Mouse (Mus musculus) heart, embryonic 12.5 days (tissue): ENCODE data around the gene Rft1. TPM values are rescaled to one million over a fixed set of nuclear protein-coding genes. Genes with fewer than 3 reads are reported as not detected.

Experiments used
- ATAC-seq: fragments of 200-750 bp; cut with Nextera tagmentation; 2 replicates; pipeline ENCODE4 v1.8.0; 2017; ENCODE audit warnings: moderate TSS enrichment, moderate library complexity; ENCODE audit not compliant: insufficient number of reproducible peaks, low FRiP score
- H3K27ac ChIP-seq: fragments of 300-500 bp; sonication (generic); 2 replicates; pipeline ENCODE4 v1.5.1; 2016; ENCODE audit warnings: mild to moderate bottlenecking, moderate library complexity; ENCODE audit not compliant: poor library complexity, severe bottlenecking
- H3K27me3 ChIP-seq: fragments of 300-500 bp; sonication (generic); replicated peaks from 2 replicates; pipeline ENCODE4 v1.6.1; 2016; ENCODE audit warnings: mild to moderate bottlenecking, moderate library complexity
- H3K36me3 ChIP-seq: fragments of 300-500 bp; sonication (generic); 2 replicates; pipeline ENCODE4 v1.6.1; 2016; ENCODE audit warnings: mild to moderate bottlenecking, moderate library complexity
- H3K4me1 ChIP-seq: fragments of 300-500 bp; sonication (generic); replicated peaks from 2 replicates; pipeline ENCODE4 v1.6.1; 2016; ENCODE audit warnings: mild to moderate bottlenecking
- H3K4me2 ChIP-seq: fragments of 300-500 bp; sonication (generic); 2 replicates; pipeline ENCODE4 v1.6.1; 2016; ENCODE audit warnings: mild to moderate bottlenecking, moderate library complexity
- H3K4me3 ChIP-seq: fragments of 300-500 bp; sonication (generic); 2 replicates; pipeline ENCODE4 v1.5.1; 2016; ENCODE audit warnings: mild to moderate bottlenecking
- H3K9ac ChIP-seq: fragments of 300-500 bp; sonication (generic); 2 replicates; pipeline ENCODE4 v1.6.1; 2016; ENCODE audit warnings: mild to moderate bottlenecking, moderate library complexity
- H3K9me3 ChIP-seq: fragments of 300-500 bp; sonication (generic); replicated peaks from 2 replicates; pipeline ENCODE4 v1.6.1; 2016; ENCODE audit warnings: mild to moderate bottlenecking, moderate library complexity
- WGBS: fragments of 180-500 bp; shearing (Covaris S2); methylation state at CpG from one replicate; pipeline ENCODE4 v1.1.7; 2016; 5-methylcytosine and 5-hydroxymethylcytosine counted together
- polyA plus RNA-seq: library from polyadenylated mRNA; unstranded; fragments of >200 nt; fragmentation: Nextera tagmentation; extraction: Ambion mirVana; gene quantifications from 2 replicates; pipeline ENCODE4 v1.2.1, GENCODE M21; 2016

Rft1 gene
- polyA plus RNA-seq, 1 experiment from 2014 or later, result 12.1 TPM

DNA sequence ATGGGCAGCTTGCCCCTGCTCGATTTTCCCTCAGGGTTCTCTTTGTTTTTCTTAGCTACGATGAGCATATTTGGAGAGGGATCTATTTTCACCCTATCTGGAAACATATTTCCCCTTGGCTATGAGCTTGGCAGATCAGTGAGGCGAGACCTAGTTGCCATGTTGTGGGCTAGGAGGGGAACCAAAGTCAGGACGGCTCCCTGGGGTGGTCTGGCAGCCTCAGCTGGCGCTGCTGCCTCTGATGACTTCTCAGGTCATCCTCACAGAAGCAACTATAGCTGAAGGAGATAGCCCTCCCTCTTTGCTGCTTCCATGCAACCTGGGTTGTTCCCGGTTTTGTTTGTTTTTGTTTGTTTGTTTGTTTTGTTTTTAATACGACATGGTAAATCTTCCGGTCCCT, 9.1 kb upstream of the Rft1 start:
- WGBS, result 51% methylated on average over 8 of the region's 8 CpGs
- ATAC-seq, result no peak
- H3K4me2 ChIP-seq, result no peak overlapping the region
- no peaks in the 10 kb centered on the region for H3K4me1 ChIP-seq
- no peak overlapping the region for H3K27ac ChIP-seq
- H3K9ac ChIP-seq, result no peak overlapping the region
- H3K36me3 ChIP-seq, result no peaks in the 10 kb centered on the region
- no peaks in the 10 kb centered on the region for H3K9me3 ChIP-seq
- no peak overlapping the region for H3K4me3 ChIP-seq
- no peaks in the 10 kb centered on the region; the same call in 1 of the 2 replicates for H3K27me3 ChIP-seq

DNA sequence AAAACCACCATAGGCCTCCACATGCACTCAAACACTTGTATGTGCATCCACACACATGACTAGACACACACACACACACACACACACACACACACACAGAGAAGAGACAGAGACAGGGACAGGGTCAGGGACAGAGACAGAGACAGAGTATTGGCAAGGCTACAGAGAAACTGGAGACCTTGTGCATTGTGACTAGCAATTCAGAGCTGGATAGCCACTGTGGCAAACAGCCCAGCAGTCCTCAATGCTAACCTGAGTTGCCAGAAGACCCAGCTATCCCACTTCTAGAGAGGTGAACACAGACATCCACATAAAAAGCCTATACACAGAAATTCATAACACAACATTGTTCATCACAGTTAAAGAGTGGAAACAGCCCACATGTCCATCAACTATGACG, 7.7 kb upstream of the Rft1 start:
- 87% methylated on average over 1 of the region's 1 CpGs for WGBS
- no peak overlapping the region for H3K9ac ChIP-seq
- ATAC-seq, result no peak
- H3K27ac ChIP-seq, result no peak overlapping the region
- no peaks in the 10 kb centered on the region; the same call in 1 of the 2 replicates for H3K27me3 ChIP-seq
- H3K36me3 ChIP-seq, result no peaks in the 10 kb centered on the region
- no peak overlapping the region for H3K4me2 ChIP-seq
- no peak overlapping the region for H3K4me3 ChIP-seq
- peaks cover 6% of the 10 kb centered on the region; the same call in 1 of the 2 replicates for H3K4me1 ChIP-seq
- no peaks in the 10 kb centered on the region for H3K9me3 ChIP-seq

DNA sequence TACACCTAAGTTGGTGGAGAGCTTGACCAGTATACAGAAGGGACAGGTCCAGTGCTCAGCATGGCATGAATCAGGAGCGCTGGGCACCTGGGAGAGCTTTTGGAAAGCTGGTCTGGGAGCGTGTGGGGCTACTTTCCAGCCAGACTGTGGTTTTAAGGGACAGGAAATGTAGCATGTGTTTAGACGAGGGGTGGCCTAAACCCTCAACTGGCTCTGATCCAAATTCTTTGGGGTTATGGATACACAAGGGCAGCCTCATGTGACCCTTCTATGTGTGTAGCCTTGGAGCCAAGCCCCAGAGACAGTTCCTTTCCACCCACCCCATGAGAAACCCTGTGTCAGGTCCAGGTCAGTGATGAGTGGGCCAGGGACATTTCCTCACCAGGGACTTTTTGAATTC, 5.7 kb upstream of the Rft1 start:
- no peaks in the 10 kb centered on the region; the same call in 1 of the 2 replicates for H3K27me3 ChIP-seq
- H3K4me1 ChIP-seq, result peaks cover 6% of the 10 kb centered on the region; the same call in 1 of the 2 replicates
- H3K9ac ChIP-seq, result no peak overlapping the region
- H3K4me3 ChIP-seq, result no peak overlapping the region
- H3K9me3 ChIP-seq, result no peaks in the 10 kb centered on the region
- no peak overlapping the region for H3K27ac ChIP-seq
- ATAC-seq, result no peak
- H3K4me2 ChIP-seq, result no peak overlapping the region
- H3K36me3 ChIP-seq, result no peaks in the 10 kb centered on the region
- WGBS, result 56% methylated on average over 3 of the region's 3 CpGs

DNA sequence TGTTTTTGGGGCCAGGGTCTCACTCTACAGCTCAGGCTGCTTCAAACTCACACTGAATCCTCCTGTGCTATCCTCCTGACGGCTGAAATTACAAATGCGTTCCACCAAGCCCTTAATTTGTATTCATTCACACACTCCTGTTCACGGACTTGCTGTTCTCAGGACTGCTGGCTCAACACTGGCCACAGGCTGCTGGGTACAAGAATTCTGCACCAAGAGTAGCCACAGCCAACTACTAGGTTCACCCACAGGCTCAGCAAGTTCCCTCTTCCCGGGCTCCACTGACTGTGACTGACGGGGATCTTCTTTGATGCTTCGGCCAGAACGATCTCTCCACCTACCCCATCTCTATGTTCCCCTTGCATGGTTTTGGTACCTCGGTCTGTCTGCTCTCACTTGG, 4.4 kb upstream of the Rft1 start:
- no peak for ATAC-seq
- 75% methylated on average over 8 of the region's 8 CpGs for WGBS
- H3K9ac ChIP-seq, result no peak overlapping the region
- no peak overlapping the region for H3K4me2 ChIP-seq
- H3K4me1 ChIP-seq, result peaks cover 8% of the 10 kb centered on the region
- H3K27ac ChIP-seq, result no peak overlapping the region
- no peaks in the 10 kb centered on the region for H3K36me3 ChIP-seq
- no peaks in the 10 kb centered on the region; the same call in 1 of the 2 replicates for H3K27me3 ChIP-seq
- H3K9me3 ChIP-seq, result no peaks in the 10 kb centered on the region
- H3K4me3 ChIP-seq, result no peak overlapping the region

DNA sequence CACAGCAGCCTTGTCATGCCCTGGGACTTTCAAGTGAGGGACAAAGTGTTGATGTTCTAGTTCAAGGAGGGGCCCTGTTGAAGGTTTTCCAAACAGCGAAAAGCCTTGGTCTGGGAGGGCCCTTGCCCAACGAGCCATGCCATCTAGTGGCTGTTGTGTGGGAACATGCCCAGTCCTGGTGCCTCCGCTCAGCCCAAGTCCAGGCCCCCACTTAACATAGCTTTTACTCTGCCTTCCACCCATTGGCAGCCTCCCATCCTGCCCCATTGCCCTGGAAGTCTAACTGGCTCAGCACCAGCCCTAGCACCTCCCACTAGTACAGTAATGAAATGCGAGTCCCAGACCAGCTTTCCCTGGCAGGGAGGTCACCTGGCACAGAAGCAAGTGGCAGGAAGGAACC, 3.2 kb upstream of the Rft1 start:
- H3K9ac ChIP-seq, result 0 out of 2 replicates have a peak overlapping the region, but pooled peaks have one; percentile 42
- no peaks in the 10 kb centered on the region for H3K36me3 ChIP-seq
- no peaks in the 10 kb centered on the region; the same call in 1 of the 2 replicates for H3K27me3 ChIP-seq
- no peaks in the 10 kb centered on the region for H3K9me3 ChIP-seq
- H3K4me2 ChIP-seq, result no peak overlapping the region
- ATAC-seq, result peak; percentile 61; the same call in 1 of the 2 replicates
- no peak overlapping the region for H3K27ac ChIP-seq
- no peak overlapping the region for H3K4me3 ChIP-seq
- 15% methylated on average over 4 of the region's 4 CpGs for WGBS
- H3K4me1 ChIP-seq, result peaks cover 11% of the 10 kb centered on the region

DNA sequence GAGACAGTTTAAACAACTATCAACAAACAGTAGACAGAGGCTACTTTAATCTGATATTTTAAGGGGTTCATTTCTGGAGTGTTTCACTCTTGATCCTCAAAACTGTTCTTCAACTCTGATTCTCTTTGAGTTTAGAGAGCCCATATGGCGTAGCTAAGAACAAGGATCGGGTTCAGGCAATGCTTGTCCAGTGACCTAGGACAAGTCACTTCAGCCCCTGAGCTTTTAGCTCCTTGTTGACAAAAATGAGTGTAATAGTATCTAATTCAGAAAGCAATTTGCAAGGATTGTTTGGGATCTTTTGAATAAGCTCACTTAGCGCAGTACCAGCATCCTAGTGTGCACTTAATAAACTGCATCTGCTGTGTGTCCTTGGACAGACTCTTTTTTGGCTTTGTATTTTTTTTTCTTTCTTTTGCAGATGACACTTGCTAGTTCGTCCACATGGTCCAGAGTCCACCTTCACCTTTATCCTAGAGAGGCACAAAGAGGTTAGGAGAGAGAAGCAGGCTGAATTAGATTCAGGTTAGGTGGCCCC, 600 bp downstream of the Rft1 start:
- Histone ChIP-seq H3K27ac (peak overlapping the region; percentile 74), H3K4me1 (peaks cover 11% of the 10 kb centered on the region), H3K4me2 (peak overlapping the region; percentile 77), H3K36me3 (peaks cover 14% of the 10 kb centered on the region), H3K9me3 (no peaks in the 10 kb centered on the region), H3K9ac (peak overlapping the region; percentile 94), H3K4me3 (peak overlapping the region; percentile 83), H3K27me3 (no peaks in the 10 kb centered on the region)
- ATAC-seq, result no peak
- WGBS, result 52% methylated on average over 4 of the region's 4 CpGs

DNA sequence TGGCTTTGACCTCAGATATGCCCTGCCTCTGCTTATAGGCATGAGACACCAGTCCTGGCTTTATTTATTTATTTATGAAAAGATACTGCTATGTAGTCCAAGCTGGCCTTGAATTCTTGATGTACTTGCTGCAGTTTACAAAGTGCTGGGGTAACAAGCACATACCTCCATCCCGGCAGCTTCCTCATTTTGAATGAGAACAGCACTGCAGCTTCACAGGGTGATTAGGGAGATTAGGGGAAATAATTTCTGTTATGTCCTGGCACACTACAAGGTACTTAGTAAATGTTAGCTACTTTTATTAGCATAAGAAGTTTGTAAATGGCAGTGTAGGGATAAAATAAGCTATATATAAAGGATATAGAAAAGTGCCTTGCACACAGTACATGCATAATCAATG, 1.4 kb downstream of the Rft1 start:
- ATAC-seq, result no peak
- H3K4me3 ChIP-seq, result no peak overlapping the region
- 75% methylated on average over 1 of the region's 1 CpGs for WGBS
- no peak overlapping the region for H3K9ac ChIP-seq
- H3K27ac ChIP-seq, result no peak overlapping the region
- H3K9me3 ChIP-seq, result no peaks in the 10 kb centered on the region
- H3K4me1 ChIP-seq, result peaks cover 11% of the 10 kb centered on the region
- peaks cover 16% of the 10 kb centered on the region for H3K36me3 ChIP-seq
- no peaks in the 10 kb centered on the region for H3K27me3 ChIP-seq
- H3K4me2 ChIP-seq, result no peak overlapping the region

DNA sequence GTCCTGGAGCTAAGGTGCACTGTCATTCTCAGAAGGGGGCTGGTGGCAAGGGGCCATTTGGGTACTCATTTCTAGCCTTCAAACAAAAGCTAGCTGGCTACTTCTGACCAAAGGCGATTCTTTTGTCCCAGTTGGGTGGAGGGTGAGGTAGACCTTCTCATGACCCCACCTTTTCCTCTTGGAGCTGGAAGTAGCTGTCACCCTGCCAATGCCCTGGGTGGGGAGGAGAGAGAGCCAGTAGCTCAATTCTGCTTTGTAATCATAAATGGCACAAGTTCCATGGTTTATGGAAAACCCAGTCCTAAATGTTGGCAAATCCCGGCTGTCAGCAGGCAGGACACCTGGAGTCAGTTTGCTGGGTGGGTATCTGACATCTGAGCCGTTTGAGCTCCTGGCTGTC, 11.9 kb downstream of the Rft1 start:
- H3K36me3 ChIP-seq, result peaks cover 80% of the 10 kb centered on the region

DNA sequence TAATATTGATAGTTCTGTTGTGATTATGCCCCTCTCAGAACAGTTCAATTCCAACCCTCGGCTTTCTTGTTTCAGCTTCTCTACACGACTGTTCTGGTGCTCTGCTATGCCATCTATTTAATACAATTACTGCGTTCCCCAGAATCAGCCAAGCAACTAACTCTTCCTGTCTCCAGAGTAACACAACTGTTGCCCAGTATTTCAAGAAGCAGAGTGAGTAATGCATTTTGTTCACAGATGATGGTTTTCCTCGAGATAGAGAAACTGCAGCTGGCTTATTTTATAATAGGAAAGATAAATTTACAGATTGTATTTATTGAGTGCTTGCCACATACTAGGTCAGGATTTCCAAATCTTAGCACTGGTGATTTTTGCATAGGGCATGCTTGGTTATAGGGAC, 12.4 kb downstream of the Rft1 start:
- Histone ChIP-seq H3K4me3 (no peak overlapping the region), H3K9ac (no peak overlapping the region), H3K4me1 (no peaks in the 10 kb centered on the region), H3K9me3 (no peaks in the 10 kb centered on the region), H3K4me2 (no peak overlapping the region), H3K36me3 (peaks cover 75% of the 10 kb centered on the region), H3K27ac (no peak overlapping the region), H3K27me3 (no peaks in the 10 kb centered on the region)
- no peak for ATAC-seq
- WGBS, result 86% methylated on average over 4 of the region's 4 CpGs

More for the DNA sequence above, 11.9 kb downstream of the Rft1 start:
- H3K9ac ChIP-seq, result no peak overlapping the region
- H3K27me3 ChIP-seq, result no peaks in the 10 kb centered on the region
- H3K4me3 ChIP-seq, result no peak overlapping the region
- H3K4me2 ChIP-seq, result no peak overlapping the region
- WGBS, result 71% methylated on average over 3 of the region's 3 CpGs
- ATAC-seq, result no peak
- no peak overlapping the region for H3K27ac ChIP-seq
- H3K4me1 ChIP-seq, result no peaks in the 10 kb centered on the region
- H3K9me3 ChIP-seq, result no peaks in the 10 kb centered on the region

DNA sequence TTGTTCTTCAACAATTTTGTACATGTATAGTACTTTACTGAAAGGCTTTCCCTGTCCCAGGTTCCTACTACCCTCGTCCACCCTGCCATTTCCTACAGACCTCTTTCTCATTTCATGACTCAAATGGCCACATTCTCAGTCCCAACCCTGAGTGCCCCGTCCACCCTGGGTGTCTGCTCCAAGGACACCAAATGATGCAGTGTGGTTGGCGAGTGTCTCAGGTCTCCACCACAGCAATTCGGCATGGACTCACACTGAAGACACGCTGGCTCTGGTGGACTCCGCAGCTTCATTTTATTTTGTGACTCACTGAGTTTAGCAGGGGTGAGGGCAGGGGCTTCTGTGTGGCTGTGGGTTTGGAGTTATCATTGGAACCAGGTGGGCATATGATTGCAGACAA, 16.0 kb downstream of the Rft1 start:
- H3K4me2 ChIP-seq, result no peak overlapping the region
- H3K9me3 ChIP-seq, result no peaks in the 10 kb centered on the region
- no peak for ATAC-seq
- no peaks in the 10 kb centered on the region for H3K4me1 ChIP-seq
- peaks cover 69% of the 10 kb centered on the region for H3K36me3 ChIP-seq
- H3K27me3 ChIP-seq, result no peaks in the 10 kb centered on the region
- no peak overlapping the region for H3K27ac ChIP-seq
- H3K4me3 ChIP-seq, result no peak overlapping the region
- 89% methylated on average over 6 of the region's 6 CpGs for WGBS
- no peak overlapping the region for H3K9ac ChIP-seq

DNA sequence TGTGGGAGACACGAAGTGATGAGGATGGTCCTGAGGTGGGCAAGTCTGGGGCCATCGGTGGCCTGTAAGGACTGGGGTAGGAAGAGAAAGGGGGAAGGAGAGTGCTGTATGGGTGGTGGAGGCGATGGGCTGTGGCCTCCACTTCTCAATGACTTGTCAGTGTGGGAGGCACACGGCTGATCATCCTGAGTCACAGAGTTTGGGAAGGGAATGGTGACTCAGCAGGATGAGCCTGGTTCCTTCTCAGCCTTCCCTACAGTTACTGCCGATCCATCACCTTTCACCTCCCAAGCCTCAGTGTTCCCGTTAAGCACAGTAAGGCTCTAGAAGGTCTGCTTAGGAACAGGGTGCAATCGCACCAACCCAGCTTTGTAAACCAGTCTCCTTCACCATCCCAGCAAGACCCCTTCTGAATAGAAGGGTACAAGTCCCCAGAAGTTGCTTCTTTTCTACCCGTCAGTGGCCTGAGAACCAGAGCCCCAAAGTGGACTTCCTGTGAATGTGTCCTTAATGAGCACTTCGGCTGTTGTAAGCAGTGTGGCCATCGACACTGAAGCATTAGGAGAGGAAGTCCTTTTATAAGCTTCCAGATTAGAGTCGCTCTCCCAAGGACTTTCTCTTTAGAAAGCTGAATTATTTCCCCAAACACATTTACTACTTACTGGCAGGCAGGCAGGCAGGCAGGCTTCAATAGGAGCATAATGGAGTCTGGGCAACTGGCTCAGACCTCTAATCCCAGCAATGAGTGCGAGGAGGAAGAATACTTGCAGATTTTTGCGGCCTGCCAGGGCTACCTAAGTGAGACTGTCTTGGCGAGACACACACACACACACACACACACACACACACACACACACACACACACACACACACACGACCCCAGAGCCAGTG, 17.2 kb downstream of the Rft1 start:
- WGBS, result 72% methylated on average over 15 of the region's 15 CpGs
- H3K4me1 ChIP-seq, result no peaks in the 10 kb centered on the region
- H3K27ac ChIP-seq, result no peak overlapping the region
- H3K4me2 ChIP-seq, result no peak overlapping the region
- no peak for ATAC-seq
- no peak overlapping the region for H3K4me3 ChIP-seq
- peaks cover 65% of the 10 kb centered on the region for H3K36me3 ChIP-seq
- H3K9ac ChIP-seq, result no peak overlapping the region
- no peaks in the 10 kb centered on the region for H3K9me3 ChIP-seq
- H3K27me3 ChIP-seq, result no peaks in the 10 kb centered on the region
